In the genomic region with DNA sequence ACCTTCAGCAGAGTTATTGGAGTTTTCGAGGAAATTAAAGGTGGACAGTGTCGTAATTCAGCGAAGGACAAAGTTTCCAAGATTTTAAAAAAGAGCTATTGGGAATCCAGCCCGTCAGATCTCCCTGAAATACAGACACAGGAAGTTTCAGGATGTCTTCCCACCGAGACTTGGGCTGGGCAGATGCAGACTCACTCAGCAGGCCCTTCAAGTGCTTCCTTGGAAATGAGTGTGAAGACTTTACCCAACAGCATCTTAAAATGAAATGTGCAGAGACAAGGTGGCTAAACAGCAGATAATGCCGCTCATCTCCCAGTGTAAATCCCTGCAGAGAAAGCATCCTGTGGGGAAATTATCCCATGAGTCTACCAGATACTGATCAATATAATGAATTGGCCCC, we compare ENCODE assay signal across 15 mouse cellular contexts. TPM values are rescaled to one million over a fixed set of nuclear protein-coding genes. Genes with fewer than 3 reads are reported as not detected.
DNase-seq lines count a peak whose midpoint lies in the region; ATAC-seq lines count a peak whose summit lies in the region.
"Had no signal": no experiment of that assay in that cellular context is flagged by ENCODE, and none has a peak within 500 bp of the region (broad histone marks: within the 10 kb centered on the region; RNA-seq: fewer than 3 reads in every experiment).

No protein-coding gene starts in this region.

- ATAC-seq in heart, embryonic 13.5 days (ENCODE audit: extremely low read depth, insufficient number of reproducible peaks, low FRiP score, low TSS enrichment) = no peak
- ATAC-seq in heart, embryonic 12.5 days (ENCODE audit: insufficient number of reproducible peaks, low FRiP score) = no peak
- no peak for ATAC-seq in forebrain, embryonic 11.5 days (replicated peaks; ENCODE audit: low FRiP score)
- ATAC-seq in hindbrain, embryonic 11.5 days (ENCODE audit: low FRiP score) = no peak
- no peak for ATAC-seq in midbrain, embryonic 13.5 days
- no peak for ATAC-seq in kidney, embryonic 14.5 days (ENCODE audit: low FRiP score, low TSS enrichment)

- no peaks in the 10 kb centered on the region for H3K36me3 ChIP-seq in heart, embryonic 13.5 days
- no peaks in the 10 kb centered on the region for H3K36me3 ChIP-seq in heart, embryonic 12.5 days
- H3K36me3 ChIP-seq in forebrain, embryonic 11.5 days (ENCODE audit: control insufficient read depth, insufficient read depth, low read length) = no peaks in the 10 kb centered on the region
- H3K36me3 ChIP-seq in hindbrain, embryonic 11.5 days (ENCODE audit: control insufficient read depth, insufficient read depth, low read length) = no peaks in the 10 kb centered on the region
- no peaks in the 10 kb centered on the region for H3K36me3 ChIP-seq in midbrain, embryonic 13.5 days
- H3K36me3 ChIP-seq in kidney, embryonic 14.5 days (ENCODE audit: control insufficient read depth, insufficient read depth, low read length) = no peaks in the 10 kb centered on the region
- H3K36me3 ChIP-seq: kidney, embryonic 15.5 days had no signal

- no peak for DNase-seq in forebrain, embryonic 11.5 days (ENCODE audit: low spot score)
- no peak for DNase-seq in hindbrain, embryonic 11.5 days (ENCODE audit: low spot score)
- no peak for DNase-seq in frontal cortex, postnatal 36 days (ENCODE audit: low spot score in 2 of 2)
- DNase-seq in lung, postnatal 4 days = no peak
- DNase-seq: adrenal gland, postnatal 36 days; cerebellum, postnatal 10 days; gastrocnemius, postnatal 14 days; liver; lung, embryonic 14.5 days; right cerebral cortex, postnatal 4 days had no signal

- H3K4me2 ChIP-seq in heart, embryonic 13.5 days = peak overlapping the region; percentile 99; the same call in 1 of the 2 replicates
- no peak overlapping the region for H3K4me2 ChIP-seq in heart, embryonic 12.5 days
- H3K4me2 ChIP-seq in forebrain, embryonic 11.5 days (ENCODE audit: low read depth, low read length, severe bottlenecking) = peak overlapping the region; percentile 12; the same call in 1 of the 2 replicates
- no peak overlapping the region for H3K4me2 ChIP-seq in hindbrain, embryonic 11.5 days (replicated peaks; ENCODE audit: low read depth, low read length)
- H3K4me2 ChIP-seq in midbrain, embryonic 13.5 days (replicated peaks) = peak overlapping the region; percentile 97
- no peak overlapping the region for H3K4me2 ChIP-seq in kidney, embryonic 14.5 days (replicated peaks; ENCODE audit: low read depth, low read length)

- H3K9ac ChIP-seq in heart, embryonic 13.5 days = no peak overlapping the region
- no peak overlapping the region for H3K9ac ChIP-seq in heart, embryonic 12.5 days
- no peak overlapping the region for H3K9ac ChIP-seq in forebrain, embryonic 11.5 days (ENCODE audit: low read length)
- H3K9ac ChIP-seq in hindbrain, embryonic 11.5 days (ENCODE audit: low read depth, low read length) = no peak overlapping the region
- peak overlapping the region; percentile 51; the same call in 1 of the 2 replicates for H3K9ac ChIP-seq in midbrain, embryonic 13.5 days (replicated peaks)
- no peak overlapping the region for H3K9ac ChIP-seq in kidney, embryonic 14.5 days (ENCODE audit: low read depth, low read length)
- H3K9ac ChIP-seq: kidney, embryonic 15.5 days; lung, embryonic 14.5 days had no signal

- H3K9me3 ChIP-seq in heart, embryonic 13.5 days = no peaks in the 10 kb centered on the region
- peaks cover 9% of the 10 kb centered on the region; the same call in 1 of the 2 replicates for H3K9me3 ChIP-seq in heart, embryonic 12.5 days (replicated peaks)
- no peaks in the 10 kb centered on the region; the same call in 1 of the 2 replicates for H3K9me3 ChIP-seq in forebrain, embryonic 11.5 days (ENCODE audit: control insufficient read depth, low read length)
- H3K9me3 ChIP-seq in hindbrain, embryonic 11.5 days (ENCODE audit: control insufficient read depth, low read length) = no peaks in the 10 kb centered on the region
- no peaks in the 10 kb centered on the region for H3K9me3 ChIP-seq in midbrain, embryonic 13.5 days
- no peaks in the 10 kb centered on the region for H3K9me3 ChIP-seq in kidney, embryonic 14.5 days (ENCODE audit: control insufficient read depth, low read length)
- H3K9me3 ChIP-seq: kidney, embryonic 15.5 days had no signal

- H3K4me3 ChIP-seq in heart, embryonic 13.5 days = no peak overlapping the region
- no peak overlapping the region for H3K4me3 ChIP-seq in heart, embryonic 12.5 days
- H3K4me3 ChIP-seq in forebrain, embryonic 11.5 days (ENCODE audit: low read depth, low read length) = 0 out of 2 replicates have a peak overlapping the region, but pooled peaks have one; percentile 75
- peak overlapping the region; percentile 10; the same call in 1 of the 2 replicates for H3K4me3 ChIP-seq in hindbrain, embryonic 11.5 days (ENCODE audit: low read depth, low read length)
- H3K4me3 ChIP-seq in midbrain, embryonic 13.5 days (replicated peaks) = peak overlapping the region; percentile 63
- no peak overlapping the region for H3K4me3 ChIP-seq in kidney, embryonic 14.5 days (ENCODE audit: low read length)

- no peak overlapping the region for H3K27ac ChIP-seq in heart, embryonic 13.5 days (replicated peaks)
- H3K27ac ChIP-seq in heart, embryonic 12.5 days (ENCODE audit: poor library complexity, severe bottlenecking) = no peak overlapping the region
- no peak overlapping the region for H3K27ac ChIP-seq in forebrain, embryonic 11.5 days (ENCODE audit: low read depth, low read length)
- no peak overlapping the region for H3K27ac ChIP-seq in hindbrain, embryonic 11.5 days (ENCODE audit: low read depth, low read length)
- no peak overlapping the region for H3K27ac ChIP-seq in midbrain, embryonic 13.5 days
- H3K27ac ChIP-seq in kidney, embryonic 14.5 days (ENCODE audit: low read depth, low read length) = no peak overlapping the region
- H3K27ac ChIP-seq: kidney, embryonic 15.5 days had no signal

- H3K27me3 ChIP-seq in heart, embryonic 13.5 days (replicated peaks) = peaks cover 61% of the 10 kb centered on the region
- peaks cover 53% of the 10 kb centered on the region for H3K27me3 ChIP-seq in heart, embryonic 12.5 days (replicated peaks)
- H3K27me3 ChIP-seq in forebrain, embryonic 11.5 days (ENCODE audit: control insufficient read depth, insufficient read depth, low read length) = peaks cover 51% of the 10 kb centered on the region
- peaks cover 71% of the 10 kb centered on the region for H3K27me3 ChIP-seq in hindbrain, embryonic 11.5 days (ENCODE audit: control insufficient read depth, insufficient read depth, low read length)
- H3K27me3 ChIP-seq in midbrain, embryonic 13.5 days = peaks cover 85% of the 10 kb centered on the region
- H3K27me3 ChIP-seq in kidney, embryonic 14.5 days (ENCODE audit: control insufficient read depth, insufficient read depth, low read length) = peaks cover 52% of the 10 kb centered on the region

- peaks cover 25% of the 10 kb centered on the region for H3K4me1 ChIP-seq in heart, embryonic 13.5 days
- H3K4me1 ChIP-seq in heart, embryonic 12.5 days (replicated peaks) = peaks cover 18% of the 10 kb centered on the region
- H3K4me1 ChIP-seq in forebrain, embryonic 11.5 days (replicated peaks; ENCODE audit: control insufficient read depth, insufficient read depth, low read length) = peaks cover 19% of the 10 kb centered on the region
- peaks cover 12% of the 10 kb centered on the region; the same call in 1 of the 2 replicates for H3K4me1 ChIP-seq in hindbrain, embryonic 11.5 days (replicated peaks; ENCODE audit: control insufficient read depth, insufficient read depth, low read length)
- H3K4me1 ChIP-seq in midbrain, embryonic 13.5 days (replicated peaks) = peaks cover 72% of the 10 kb centered on the region
- H3K4me1 ChIP-seq in kidney, embryonic 14.5 days (ENCODE audit: control insufficient read depth, insufficient read depth, low read length) = peaks cover 7% of the 10 kb centered on the region; the same call in 1 of the 2 replicates

- 35% methylated on average over 6 of the region's 6 CpGs for WGBS in heart, embryonic 13.5 days
- WGBS in heart, embryonic 12.5 days = 29% methylated on average over 6 of the region's 6 CpGs
- WGBS in forebrain, embryonic 11.5 days = 11% methylated on average over 6 of the region's 6 CpGs
- 10% methylated on average over 6 of the region's 6 CpGs for WGBS in hindbrain, embryonic 11.5 days
- WGBS in midbrain, embryonic 13.5 days = 14% methylated on average over 6 of the region's 6 CpGs
- 18% methylated on average over 6 of the region's 6 CpGs for whole genome bisulfite sequencing in kidney, embryonic 14.5 days

RNA-seq across cellular contexts. Expression of a gene that starts 10.9 kb away (rescaled TPM):
- 2.3 and 2.6 TPM in 2 replicates for polyA plus RNA-seq in heart, embryonic 13.5 days (2015; fragmentation: Nextera tagmentation; extraction: Ambion mirVana)
- polyA plus RNA-seq in heart, embryonic 12.5 days (2016; fragmentation: Nextera tagmentation; extraction: Ambion mirVana) = 3.5 and 3.8 TPM in 2 replicates
- 14.9 and 15.7 TPM in 2 replicates for polyA plus RNA-seq in forebrain, embryonic 11.5 days (2014; fragmentation: Nextera tagmentation; extraction: Ambion mirVana)
- 13.9 and 15.6 TPM in 2 replicates for polyA plus RNA-seq in hindbrain, embryonic 11.5 days (2014; fragmentation: Nextera tagmentation; extraction: Ambion mirVana)
- polyA plus RNA-seq in midbrain, embryonic 13.5 days (2015; fragmentation: Nextera tagmentation; extraction: Ambion mirVana) = 39.8 and 49.1 TPM in 2 replicates
- polyA plus RNA-seq in kidney, embryonic 14.5 days (2014; fragmentation: Nextera tagmentation; extraction: Ambion mirVana) = 3.3 and 5.4 TPM in 2 replicates

Comparison
In these comparisons a context has a peak if more than half of its experiments do, and no peak if none do; other contexts are left out.
1. H3K4me2 ChIP-seq: peak in heart, embryonic 13.5 days (single experiment), forebrain, embryonic 11.5 days (single experiment) and midbrain, embryonic 13.5 days (single experiment); none in heart, embryonic 12.5 days (single experiment), hindbrain, embryonic 11.5 days (single experiment) and kidney, embryonic 14.5 days (single experiment).
2. H3K4me3 ChIP-seq: peak in forebrain, embryonic 11.5 days (single experiment), hindbrain, embryonic 11.5 days (single experiment) and midbrain, embryonic 13.5 days (single experiment); none in heart, embryonic 13.5 days (single experiment), heart, embryonic 12.5 days (single experiment) and kidney, embryonic 14.5 days (single experiment).